Mouse (Mus musculus) limb, embryonic 13.5 days (tissue): Measurements from ENCODE around the gene Arhgef3. TPM values are rescaled to one million over a fixed set of nuclear protein-coding genes. Genes with fewer than 3 reads are reported as not detected.

Experiments used
- ATAC-seq: fragments of 200-750 bp; cut with Nextera tagmentation; 2 replicates; pipeline ENCODE4 v1.8.0; 2017; ENCODE audit warnings: low read depth, moderate number of reproducible peaks, moderate TSS enrichment; ENCODE audit not compliant: low FRiP score
- H3K27ac ChIP-seq: fragments of 300-500 bp; sonication (generic); 2 replicates; pipeline ENCODE4 v1.5.1; 2015; ENCODE audit warnings: inconsistent platforms, mild to moderate bottlenecking, moderate library complexity
- H3K27me3 ChIP-seq: fragments of 300-500 bp; sonication (generic); 2 replicates; pipeline ENCODE4 v1.6.1; 2015; ENCODE audit warnings: mild to moderate bottlenecking, inconsistent platforms
- H3K36me3 ChIP-seq: fragments of 300-500 bp; sonication (generic); 2 replicates; pipeline ENCODE4 v1.6.1; 2015; ENCODE audit warnings: inconsistent platforms, mild to moderate bottlenecking, moderate library complexity
- H3K4me1 ChIP-seq: fragments of 300-500 bp; sonication (generic); 2 replicates; pipeline ENCODE4 v1.6.1; 2015; ENCODE audit warnings: inconsistent platforms
- H3K4me2 ChIP-seq: fragments of 300-500 bp; sonication (generic); replicated peaks from 2 replicates; pipeline ENCODE4 v1.6.1; 2015; ENCODE audit warnings: inconsistent platforms, mild to moderate bottlenecking, moderate library complexity
- H3K4me3 ChIP-seq: fragments of 300-500 bp; sonication (generic); 2 replicates; pipeline ENCODE4 v1.5.1; 2015; ENCODE audit warnings: moderate library complexity, mild to moderate bottlenecking, inconsistent platforms
- H3K9ac ChIP-seq: fragments of 300-500 bp; sonication (generic); 2 replicates; pipeline ENCODE4 v1.6.1; 2015; ENCODE audit warnings: mild to moderate bottlenecking, inconsistent platforms
- H3K9me3 ChIP-seq: fragments of 300-500 bp; sonication (generic); 2 replicates; pipeline ENCODE4 v1.6.1; 2016; ENCODE audit warnings: inconsistent platforms
- WGBS: fragments of 180-500 bp; shearing (Covaris S2); methylation state at CpG from one replicate; pipeline ENCODE4 v1.1.7; 2015; 5-methylcytosine and 5-hydroxymethylcytosine counted together
- polyA plus RNA-seq: library from polyadenylated mRNA; unstranded; fragments of >200 nt; fragmentation: Nextera tagmentation; extraction: Ambion mirVana; gene quantifications from 2 replicates; pipeline ENCODE4 v1.2.1, GENCODE M21; 2015

Arhgef3 gene
- polyA plus RNA-seq, 1 experiment from 2014 or later = 24.1 TPM

DNA sequence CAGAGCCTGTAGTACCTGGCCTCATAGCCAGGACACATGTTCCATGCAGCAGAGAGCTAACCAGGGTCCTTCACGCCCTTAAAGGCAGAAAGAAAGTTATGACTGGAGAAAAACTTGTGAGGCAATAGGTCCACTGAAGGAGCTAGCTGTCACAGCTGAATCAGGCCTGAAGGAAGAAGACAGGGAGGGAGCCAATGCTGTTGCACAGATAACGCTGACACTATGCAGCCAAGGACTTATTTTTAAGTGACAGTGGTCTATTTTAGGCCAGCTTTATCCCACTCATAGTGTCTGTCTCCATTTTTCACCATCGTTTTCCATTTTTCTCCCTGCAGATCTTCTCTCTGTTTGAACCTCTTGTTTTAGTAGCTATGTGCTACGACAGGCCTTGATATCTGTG lies 207.3 kb downstream of the Arhgef3 start:
- 87% methylated on average over 4 of the region's 4 CpGs for WGBS
- Histone ChIP-seq H3K9me3 (0 out of 2 replicates have a peak, but pooled peaks cover 3% of the 10 kb centered on the region), H3K36me3 (no peaks in the 10 kb centered on the region), H3K4me2 (no peak overlapping the region), H3K9ac (no peak overlapping the region), H3K27ac (no peak overlapping the region), H3K27me3 (no peaks in the 10 kb centered on the region), H3K4me3 (no peak overlapping the region), H3K4me1 (peaks cover 35% of the 10 kb centered on the region)
- ATAC-seq = no peak

DNA sequence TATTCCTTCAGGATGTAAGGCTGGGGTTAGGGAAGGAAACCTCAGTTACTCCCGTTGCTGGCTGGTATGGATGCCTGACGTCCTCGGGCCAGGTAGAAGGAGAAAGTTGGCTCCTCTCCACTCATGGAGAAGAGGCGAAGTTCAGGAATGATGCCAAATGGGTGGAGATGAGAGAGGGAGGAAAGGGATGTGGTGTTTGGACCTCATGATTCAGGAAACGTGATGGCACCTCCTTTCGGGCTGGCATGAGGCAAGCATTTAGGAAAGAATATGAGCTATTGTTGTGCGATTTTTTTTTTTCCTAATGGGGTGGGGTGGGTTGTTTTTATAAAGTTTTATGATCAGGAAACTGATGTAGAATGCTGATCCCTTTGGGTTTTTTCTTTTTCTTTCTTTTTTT lies 210.0 kb downstream of the Arhgef3 start:
- no peak overlapping the region for H3K4me3 ChIP-seq
- H3K27me3 ChIP-seq = no peaks in the 10 kb centered on the region
- no peak overlapping the region for H3K9ac ChIP-seq
- 47% methylated on average over 7 of the region's 7 CpGs for WGBS
- no peak overlapping the region for H3K4me2 ChIP-seq
- H3K9me3 ChIP-seq = 0 out of 2 replicates have a peak, but pooled peaks cover 3% of the 10 kb centered on the region
- H3K4me1 ChIP-seq = peaks cover 48% of the 10 kb centered on the region
- H3K36me3 ChIP-seq = no peaks in the 10 kb centered on the region
- ATAC-seq = no peak
- H3K27ac ChIP-seq = peak overlapping the region; percentile 10; the same call in 1 of the 2 replicates

DNA sequence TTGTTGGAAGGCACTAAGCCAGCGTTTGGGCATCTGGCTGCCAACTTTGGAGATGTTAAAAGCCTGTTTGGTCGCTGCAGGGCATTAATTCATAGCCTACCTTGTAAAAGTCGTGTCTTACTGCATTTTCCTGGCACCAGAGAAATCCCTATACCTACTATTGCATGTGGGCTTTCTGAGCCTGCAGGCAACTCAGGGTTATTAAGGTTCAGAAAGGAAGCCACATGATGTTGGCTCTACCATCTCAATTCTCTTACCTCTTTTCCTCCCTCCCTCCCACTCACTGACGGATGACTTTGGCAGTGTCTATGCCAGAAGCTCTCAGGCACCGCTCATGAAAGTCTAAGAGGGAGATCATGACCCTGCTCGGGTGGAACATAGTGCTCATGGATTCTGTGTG lies 210.8 kb downstream of the Arhgef3 start:
- peak; percentile 57; the same call in 1 of the 2 replicates for ATAC-seq
- H3K9me3 ChIP-seq = 0 out of 2 replicates have a peak, but pooled peaks cover 3% of the 10 kb centered on the region

DNA sequence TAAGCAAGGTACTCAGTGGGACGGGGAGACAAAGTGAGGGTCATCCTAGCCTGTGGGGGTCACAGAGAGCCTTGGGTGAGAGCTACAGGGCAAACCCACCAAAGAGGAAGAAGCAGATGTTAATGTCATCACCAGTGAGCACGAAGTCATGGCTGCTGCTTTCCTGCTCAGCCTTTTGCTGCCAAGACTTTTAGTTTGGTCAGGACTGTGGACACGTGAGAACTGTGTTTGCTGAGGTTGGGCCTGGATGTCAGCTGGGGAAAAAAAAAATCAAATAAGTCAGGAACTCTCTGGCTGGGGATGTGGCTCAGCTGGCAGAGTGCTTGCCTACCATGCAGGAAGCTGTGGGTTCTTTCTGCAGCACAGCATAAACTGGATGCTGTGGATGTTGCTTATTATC lies 213.2 kb downstream of the Arhgef3 start:
- H3K4me2 ChIP-seq = no peak overlapping the region
- ATAC-seq = no peak
- H3K4me1 ChIP-seq = peaks cover 65% of the 10 kb centered on the region
- no peaks in the 10 kb centered on the region for H3K36me3 ChIP-seq
- H3K27me3 ChIP-seq = no peaks in the 10 kb centered on the region
- no peak overlapping the region for H3K9ac ChIP-seq
- no peak overlapping the region for H3K4me3 ChIP-seq
- no peak overlapping the region for H3K27ac ChIP-seq
- H3K9me3 ChIP-seq = 0 out of 2 replicates have a peak, but pooled peaks cover 3% of the 10 kb centered on the region
- 43% methylated on average over 3 of the region's 3 CpGs for WGBS

More for the DNA sequence above, 210.8 kb downstream of the Arhgef3 start:
- WGBS = 40% methylated on average over 6 of the region's 6 CpGs
- Histone ChIP-seq H3K27ac (peak overlapping the region; percentile 69), H3K9ac (no peak overlapping the region), H3K27me3 (no peaks in the 10 kb centered on the region), H3K4me3 (no peak overlapping the region), H3K4me2 (peak overlapping the region; percentile 11), H3K4me1 (peaks cover 49% of the 10 kb centered on the region), H3K36me3 (no peaks in the 10 kb centered on the region)

DNA sequence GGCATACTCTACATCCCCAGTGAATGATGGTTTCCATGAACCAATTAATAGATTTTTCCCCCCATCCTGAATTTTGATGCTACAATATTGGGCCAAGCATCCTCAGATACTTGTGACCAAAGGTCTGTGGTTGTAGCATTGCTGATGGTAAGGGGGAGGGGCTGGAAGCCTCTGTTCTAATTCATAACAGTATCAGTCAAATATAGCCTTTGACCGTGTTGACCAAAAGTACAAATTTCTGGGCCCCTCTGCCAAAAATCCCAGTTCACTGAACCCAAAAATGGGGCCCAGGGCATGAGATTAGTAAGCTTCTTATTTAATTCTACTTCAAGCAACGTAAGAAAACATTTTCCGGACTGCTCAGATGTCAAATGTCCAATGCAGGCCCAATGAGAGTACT lies 214.3 kb downstream of the Arhgef3 start:
- H3K27me3 ChIP-seq = no peaks in the 10 kb centered on the region
- no peak overlapping the region for H3K27ac ChIP-seq
- H3K4me1 ChIP-seq = peaks cover 70% of the 10 kb centered on the region
- ATAC-seq = no peak
- H3K9ac ChIP-seq = no peak overlapping the region
- H3K4me3 ChIP-seq = no peak overlapping the region
- no peaks in the 10 kb centered on the region for H3K36me3 ChIP-seq
- H3K9me3 ChIP-seq = no peaks in the 10 kb centered on the region
- no peak overlapping the region for H3K4me2 ChIP-seq
- WGBS = 86% methylated on average over 3 of the region's 3 CpGs

DNA sequence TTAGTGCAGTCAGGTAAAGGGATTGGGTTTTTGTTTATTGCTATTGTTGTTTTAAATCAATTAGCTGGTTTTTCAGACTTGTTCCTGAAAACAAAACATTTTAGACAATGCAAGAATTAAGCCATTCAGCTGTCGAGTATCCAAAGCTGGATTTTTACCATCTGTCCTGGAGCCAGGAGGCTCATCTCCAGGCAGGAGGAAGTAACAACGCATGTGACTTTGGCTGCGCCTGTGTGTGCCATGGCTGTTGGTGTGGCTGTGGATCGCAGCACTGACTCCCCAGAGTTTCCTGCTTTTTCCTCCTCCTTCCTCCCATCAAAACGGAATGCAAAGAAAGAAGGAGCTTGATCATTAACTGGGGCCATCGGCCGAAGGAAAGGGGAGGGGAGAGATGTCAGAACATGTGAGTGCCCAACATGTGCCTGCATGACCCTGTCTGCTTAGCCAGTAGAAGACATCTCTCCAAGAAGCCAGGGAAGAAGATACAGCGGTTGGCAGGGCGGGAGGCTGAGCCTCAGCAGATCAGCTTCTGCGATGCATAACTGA lies 216.9 kb downstream of the Arhgef3 start:
- H3K27ac ChIP-seq = peak overlapping the region; percentile 85
- H3K27me3 ChIP-seq = no peaks in the 10 kb centered on the region
- H3K4me2 ChIP-seq = no peak overlapping the region
- no peaks in the 10 kb centered on the region for H3K9me3 ChIP-seq
- H3K9ac ChIP-seq = no peak overlapping the region
- H3K36me3 ChIP-seq = no peaks in the 10 kb centered on the region
- no peak overlapping the region for H3K4me3 ChIP-seq
- WGBS = 69% methylated on average over 10 of the region's 10 CpGs
- H3K4me1 ChIP-seq = peaks cover 62% of the 10 kb centered on the region
- no peak for ATAC-seq

DNA sequence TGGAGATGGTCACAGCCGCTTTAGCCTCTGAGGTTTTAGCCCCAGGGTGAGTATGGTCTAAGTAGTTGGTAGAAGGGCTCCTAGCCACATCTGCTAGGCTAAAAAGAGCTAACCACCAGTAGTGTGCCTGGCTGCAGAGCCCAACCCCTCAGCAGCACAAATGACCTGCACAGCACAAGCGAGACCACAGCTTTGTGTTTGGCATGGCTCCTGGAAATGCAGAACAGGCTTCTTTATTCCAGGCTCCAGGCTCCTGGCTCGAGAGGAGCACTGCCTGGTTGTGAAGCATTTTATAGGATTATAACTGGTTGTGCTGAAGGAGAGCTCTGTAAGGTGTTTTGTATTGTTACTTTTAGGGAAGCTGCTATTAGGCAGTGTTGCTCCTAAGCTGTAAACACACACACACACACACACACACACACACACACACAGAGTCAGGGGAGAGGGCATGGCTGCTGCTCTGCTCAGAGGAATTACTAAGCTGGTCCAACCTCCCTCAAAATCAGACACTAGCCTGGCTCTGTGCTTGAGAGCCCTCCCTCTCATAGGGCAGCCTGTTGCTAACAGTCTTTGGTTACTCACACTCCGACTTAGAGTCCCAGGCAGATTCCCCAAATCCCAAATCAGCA lies 217.8 kb downstream of the Arhgef3 start:
- no peaks in the 10 kb centered on the region for H3K36me3 ChIP-seq
- H3K27ac ChIP-seq = peak overlapping the region; percentile 85
- peaks cover 5% of the 10 kb centered on the region; the same call in 1 of the 2 replicates for H3K27me3 ChIP-seq
- peak overlapping the region; percentile 7; the same call in 1 of the 2 replicates for H3K4me2 ChIP-seq
- 35% methylated on average over 4 of the region's 4 CpGs for WGBS
- H3K9ac ChIP-seq = no peak overlapping the region
- H3K4me3 ChIP-seq = no peak overlapping the region
- H3K9me3 ChIP-seq = no peaks in the 10 kb centered on the region
- ATAC-seq = peak; percentile 75
- H3K4me1 ChIP-seq = peaks cover 63% of the 10 kb centered on the region

DNA sequence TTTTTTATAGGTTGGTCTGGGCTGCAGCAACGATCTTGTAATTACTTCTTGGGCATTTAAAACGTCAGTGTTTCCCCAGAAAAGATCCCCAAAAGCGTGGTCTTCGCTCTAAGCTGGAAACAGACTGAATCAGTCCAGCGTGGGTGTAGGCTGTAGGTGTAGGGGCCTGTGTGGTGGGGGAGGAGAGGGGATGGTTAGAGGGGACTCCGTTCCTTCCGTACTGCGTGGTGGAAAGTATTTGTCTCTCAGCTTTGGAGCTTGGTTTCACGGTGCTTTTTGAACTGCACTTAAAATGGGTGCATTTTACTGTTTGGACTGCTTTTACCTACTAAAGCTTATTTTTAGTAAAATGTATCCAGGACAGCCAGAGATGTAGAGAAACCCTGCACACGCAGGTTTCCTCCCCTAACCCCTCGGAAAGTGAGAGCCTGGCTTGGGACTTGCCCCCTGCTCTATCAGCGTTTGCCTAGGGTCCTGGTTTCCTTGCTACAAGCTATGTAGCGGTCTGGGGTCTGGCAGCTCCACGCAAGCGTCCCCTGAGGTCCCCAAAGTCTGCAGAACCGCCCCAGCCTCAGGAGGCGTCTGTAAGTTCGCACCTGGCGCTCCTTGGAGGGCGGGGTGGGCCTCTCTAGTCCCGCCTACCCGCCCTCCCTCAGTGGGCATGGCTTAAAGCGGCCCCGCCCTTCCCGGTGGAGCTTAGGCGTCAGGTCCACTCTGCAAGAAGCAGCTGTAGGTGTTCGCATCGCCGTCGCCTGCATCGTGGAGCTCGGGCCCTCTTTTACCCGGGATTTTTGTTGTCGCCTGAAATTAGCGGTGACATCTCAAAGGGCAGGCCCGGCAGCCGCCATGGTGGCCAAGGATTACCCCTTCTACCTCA lies 220.9 kb downstream of the Arhgef3 start:
- 2% methylated on average over 37 of the region's 37 CpGs for WGBS
- Histone ChIP-seq H3K9ac (peak overlapping the region; percentile 77), H3K4me1 (peaks cover 46% of the 10 kb centered on the region), H3K27me3 (peaks cover 5% of the 10 kb centered on the region; the same call in 1 of the 2 replicates), H3K9me3 (no peaks in the 10 kb centered on the region), H3K4me3 (peak overlapping the region; percentile 71), H3K4me2 (peak overlapping the region; percentile 96), H3K27ac (peak overlapping the region; percentile 56), H3K36me3 (no peaks in the 10 kb centered on the region)
- peak; percentile 91 for ATAC-seq

DNA sequence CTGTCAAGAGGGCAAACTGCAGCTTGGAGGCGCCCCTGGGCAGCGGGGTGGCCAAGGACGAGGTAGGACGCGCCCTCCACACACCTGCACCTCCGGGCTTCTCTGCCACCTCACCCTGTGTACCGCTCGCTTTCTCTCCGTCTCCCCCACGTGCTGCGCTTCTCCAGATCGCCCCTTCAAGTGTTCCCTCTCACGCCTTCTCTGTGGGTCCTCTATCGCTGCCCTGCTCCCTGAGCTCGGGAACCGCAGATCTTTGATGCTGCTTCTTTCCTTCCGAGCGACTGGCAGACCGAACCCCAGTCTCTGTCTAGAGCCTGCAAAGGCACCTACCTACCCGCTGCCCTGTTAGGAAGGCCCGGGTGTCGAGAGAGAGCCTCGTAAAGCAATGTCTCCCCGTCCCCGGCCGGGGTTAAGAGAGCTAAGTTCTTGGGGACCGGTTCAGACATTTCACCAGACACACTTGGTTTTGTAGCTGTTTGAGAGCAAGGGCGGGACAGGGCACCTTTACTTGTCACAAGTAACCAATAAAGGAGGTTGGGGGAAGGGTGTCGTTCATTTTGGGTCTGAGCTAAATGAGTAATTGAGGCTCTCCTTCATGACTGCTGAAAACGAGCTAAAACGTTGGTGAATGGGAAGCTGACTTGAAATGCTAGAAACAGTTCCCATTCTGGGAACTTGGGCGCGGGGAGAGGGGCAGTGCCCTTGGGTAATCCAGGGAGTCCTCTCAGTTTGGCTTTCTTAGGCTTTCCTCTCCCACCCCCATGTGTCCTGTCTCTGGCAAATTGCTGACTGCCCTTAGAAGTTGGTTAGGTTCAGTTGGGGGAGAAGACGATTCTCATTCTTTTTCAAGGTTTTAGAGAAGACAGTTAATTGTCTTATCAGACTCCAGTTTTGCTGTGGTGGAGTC lies 221.8 kb downstream of the Arhgef3 start:
- Histone ChIP-seq H3K4me1 (peaks cover 52% of the 10 kb centered on the region), H3K9me3 (no peaks in the 10 kb centered on the region), H3K4me3 (peak overlapping the region; percentile 71), H3K27me3 (peaks cover 5% of the 10 kb centered on the region; the same call in 1 of the 2 replicates), H3K4me2 (peak overlapping the region; percentile 96), H3K9ac (peak overlapping the region; percentile 77), H3K27ac (peak overlapping the region; percentile 56; the same call in 1 of the 2 replicates), H3K36me3 (no peaks in the 10 kb centered on the region)
- 2% methylated on average over 34 of the region's 34 CpGs for WGBS
- peak; percentile 33 for ATAC-seq

DNA sequence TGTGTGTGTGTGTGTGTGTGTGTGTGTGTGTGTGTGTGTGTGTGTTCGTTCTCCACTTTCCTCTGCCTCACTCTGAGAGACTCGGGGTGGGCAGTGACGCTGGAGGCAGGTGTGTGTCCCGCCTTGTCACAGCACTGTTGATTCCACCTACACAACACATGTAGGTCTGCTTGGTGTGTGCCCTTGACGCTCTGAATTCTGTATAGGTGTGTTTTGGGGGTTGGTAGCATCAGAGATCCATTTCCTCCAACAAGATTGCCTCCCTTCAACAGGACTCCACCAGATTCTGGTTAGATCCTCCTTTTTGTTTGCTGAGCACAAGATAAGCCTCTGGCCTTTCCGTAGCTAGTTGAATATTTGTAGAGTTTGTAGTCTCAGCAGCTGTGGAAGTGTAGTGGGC lies 222.5 kb downstream of the Arhgef3 start:
- ATAC-seq = no peak
- peaks cover 5% of the 10 kb centered on the region; the same call in 1 of the 2 replicates for H3K27me3 ChIP-seq
- no peaks in the 10 kb centered on the region for H3K9me3 ChIP-seq
- H3K4me3 ChIP-seq = peak overlapping the region; percentile 71
- peaks cover 50% of the 10 kb centered on the region for H3K4me1 ChIP-seq
- peak overlapping the region; percentile 77 for H3K9ac ChIP-seq
- H3K4me2 ChIP-seq = peak overlapping the region; percentile 96
- no peaks in the 10 kb centered on the region for H3K36me3 ChIP-seq
- 57% methylated on average over 6 of the region's 6 CpGs for WGBS
- H3K27ac ChIP-seq = no peak overlapping the region

DNA sequence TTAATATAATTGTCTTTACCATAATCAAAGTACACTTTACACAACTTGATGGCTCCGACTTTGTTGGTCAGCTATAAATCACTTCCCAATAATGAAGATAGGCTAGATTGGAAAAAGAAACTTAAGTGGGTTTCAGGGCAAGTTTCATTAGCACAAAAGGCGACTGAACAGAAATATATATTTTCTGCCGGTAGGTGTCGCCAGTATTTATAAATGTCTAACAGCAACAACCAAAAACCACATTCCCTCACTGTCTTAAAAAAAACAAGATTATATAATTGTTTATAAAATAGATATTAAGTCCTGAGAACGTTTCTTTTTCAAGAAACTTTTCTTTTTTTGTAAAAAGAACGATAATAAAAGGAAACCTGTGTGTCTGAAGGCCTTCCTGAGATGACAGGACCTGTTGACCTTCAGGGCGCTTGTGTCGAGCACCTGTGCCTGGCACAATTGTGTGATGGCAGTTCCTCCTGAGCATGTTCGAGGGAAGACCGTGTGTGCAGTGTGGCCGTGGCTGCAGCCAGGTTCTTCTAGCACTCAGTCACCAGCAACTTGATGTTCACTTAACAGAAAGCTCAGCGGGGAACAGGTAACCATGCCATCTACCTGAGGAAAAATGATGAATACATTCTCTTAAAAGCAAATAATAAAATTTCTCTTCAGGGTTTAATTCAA lies 223.5 kb downstream of the Arhgef3 start:
- Histone ChIP-seq H3K9ac (no peak overlapping the region), H3K27me3 (peaks cover 5% of the 10 kb centered on the region; the same call in 1 of the 2 replicates), H3K4me2 (peak overlapping the region; percentile 96), H3K4me3 (peak overlapping the region; percentile 71), H3K4me1 (peaks cover 41% of the 10 kb centered on the region), H3K36me3 (no peaks in the 10 kb centered on the region), H3K27ac (no peak overlapping the region), H3K9me3 (no peaks in the 10 kb centered on the region)
- no peak for ATAC-seq
- 31% methylated on average over 12 of the region's 12 CpGs for WGBS
